Mouse (Mus musculus): ENCODE measurements around the gene Pla2r1.

DNA sequence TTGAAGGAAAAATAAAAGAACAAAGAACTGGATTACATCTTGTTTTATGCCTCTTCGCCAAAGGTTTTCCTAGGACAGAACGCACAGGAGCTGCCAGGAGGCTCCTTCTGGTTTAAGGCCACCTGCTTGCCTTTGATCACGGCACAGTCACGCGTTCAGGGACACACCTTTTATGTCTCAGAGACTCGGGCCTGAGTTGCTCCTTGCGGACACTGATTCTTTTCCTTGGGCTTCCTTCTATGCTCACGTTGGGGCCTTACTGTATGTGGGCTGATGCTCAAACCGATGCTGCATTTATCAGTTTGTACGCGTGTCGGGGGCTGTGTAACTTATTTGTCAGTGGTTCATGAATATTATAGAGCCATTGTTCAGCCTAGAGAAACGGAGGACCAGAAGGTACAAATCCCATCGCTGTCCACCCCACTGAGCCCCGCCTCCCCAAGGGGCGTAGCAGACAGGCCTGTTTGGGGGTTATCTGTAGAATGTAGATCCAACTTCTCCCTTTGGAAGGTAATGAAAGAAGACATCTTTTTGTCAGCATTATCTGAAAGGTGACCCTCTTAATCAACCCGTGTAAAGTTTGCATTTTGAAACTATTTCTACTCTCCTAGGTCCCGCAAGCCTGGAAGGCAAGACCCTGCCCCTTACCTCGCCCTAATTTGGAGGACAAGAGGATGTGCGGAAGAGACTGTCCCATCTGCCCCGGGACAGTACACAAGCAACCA, 769 bp downstream of the Pla2r1 start:
- TF ChIP-seq POLR2AphosphoS5 (IDR thresholded peaks at IDR 0.05; ENCODE audit: insufficient replicate concordance, low read depth, low read length): no peak
- no peak for TF ChIP-seq CTCF (IDR thresholded peaks at IDR 0.05; ENCODE audit: low read depth, low read length)
- no peak for TF ChIP-seq GATA1 (IDR thresholded peaks at IDR 0.05; ENCODE audit: borderline replicate concordance, low read length)
- no peak for TF ChIP-seq TAL1 (conservative IDR thresholded peaks at IDR 0.05; ENCODE audit: low read depth, low read length)
- TF ChIP-seq GATA2 (IDR thresholded peaks at IDR 0.05; ENCODE audit: borderline replicate concordance, low read depth, low read length): no peak
